Mouse (Mus musculus): ENCODE results near the gene Apol9a.

Gene Apol9a

DNA sequence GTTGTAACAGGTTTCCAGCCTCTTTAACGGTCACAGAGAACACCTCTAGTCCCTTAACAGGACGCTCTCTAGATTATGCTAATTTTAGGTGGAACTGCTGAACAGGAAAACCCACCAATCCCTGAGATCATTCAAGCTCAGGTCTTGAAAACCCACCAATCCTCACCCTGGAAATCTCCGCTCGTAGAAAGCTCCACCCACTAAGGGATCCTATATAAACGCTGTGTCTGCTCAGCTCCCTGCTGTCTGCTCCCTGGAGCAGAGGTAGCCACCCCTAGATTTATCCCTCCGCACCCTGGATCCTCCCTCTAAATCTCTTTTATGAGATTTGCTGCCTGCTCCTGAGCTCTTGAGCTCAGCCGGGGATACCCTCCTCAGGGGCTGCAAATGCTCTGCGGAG is 40.3 kb downstream of the Apol9a start:
- no peak for DNase-seq

- DNase-seq = no peak
Observed at GRCm38 (mm10) chr15:77369981-77370380, 41.0 kb downstream of the Apol9a start.

- no peak for DNase-seq
Observed at GRCm38 (mm10) chr15:77368818-77369320, 42.1 kb downstream of the Apol9a start.

DNA sequence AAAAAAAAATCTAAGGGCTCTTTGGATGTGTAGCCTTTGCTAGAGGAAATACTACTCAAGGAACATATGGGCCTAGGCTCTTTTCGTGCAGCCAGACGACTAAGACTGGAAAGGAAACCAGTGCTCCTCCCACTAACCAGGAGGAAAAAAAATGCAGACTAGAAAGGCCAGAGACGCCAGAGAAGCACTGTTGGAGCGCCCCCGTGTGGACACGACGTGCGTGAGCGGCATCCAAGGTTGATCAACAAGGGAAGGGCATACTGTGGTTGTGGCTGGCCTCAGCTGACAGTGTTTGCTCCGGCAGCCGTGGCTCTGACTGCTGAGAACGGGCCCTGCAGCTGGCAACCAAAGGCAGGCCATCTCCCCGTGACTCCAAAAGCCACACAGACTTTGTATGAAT is 42.8 kb downstream of the Apol9a start:
- peak; percentile 98 for DNase-seq

- no peak for DNase-seq
Observed at GRCm38 (mm10) chr15:77367504-77367903, 43.4 kb downstream of the Apol9a start.

GRCm38 (mm10) chr15:77366706-77367484 is 44.0 kb downstream of the Apol9a start:
- DNase-seq = peak; percentile 90

DNA sequence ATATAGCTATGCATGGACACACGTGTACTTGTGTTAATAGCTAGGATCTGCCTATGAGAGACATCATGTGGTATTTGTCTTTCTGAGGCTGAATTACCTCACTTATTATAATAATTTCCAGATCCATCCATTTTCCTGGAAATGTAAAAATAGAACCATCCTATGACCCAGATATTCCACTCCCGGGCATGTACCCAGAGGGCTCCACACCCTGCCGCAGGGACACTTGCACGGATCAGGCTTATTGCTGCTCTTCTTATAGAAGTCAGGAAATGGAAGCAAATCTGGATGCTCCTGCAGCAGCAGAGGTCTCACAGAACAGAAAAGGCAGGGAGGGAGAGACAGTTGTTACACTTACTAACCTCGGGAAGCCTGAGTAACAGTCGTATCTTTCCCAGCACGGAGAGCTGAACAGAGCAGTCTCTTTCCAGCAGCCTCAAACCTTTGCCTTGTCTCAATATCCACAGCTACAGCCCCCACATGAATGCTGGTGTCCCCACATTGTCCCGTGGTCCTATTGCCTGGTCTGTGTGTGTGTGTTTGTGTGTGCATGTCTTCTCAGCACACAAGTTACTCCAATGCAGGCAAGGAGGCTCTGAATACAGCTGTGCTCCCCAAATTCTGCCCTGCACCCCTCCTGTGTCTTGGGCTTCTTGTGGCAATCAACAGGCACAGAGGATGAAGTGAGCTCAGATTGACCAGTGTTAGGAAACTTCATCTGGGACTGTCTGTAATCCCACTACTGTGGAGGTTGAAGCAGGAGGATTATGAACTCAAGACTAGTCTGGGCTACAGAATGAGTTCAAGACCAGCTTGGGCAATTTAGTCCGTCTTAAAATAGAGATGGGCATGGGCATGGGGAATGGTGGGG is 45.0 kb downstream of the Apol9a start:
- no peak for DNase-seq

- peak; percentile 53 for DNase-seq
Observed at GRCm38 (mm10) chr15:77364026-77364425, 46.9 kb downstream of the Apol9a start.

DNA sequence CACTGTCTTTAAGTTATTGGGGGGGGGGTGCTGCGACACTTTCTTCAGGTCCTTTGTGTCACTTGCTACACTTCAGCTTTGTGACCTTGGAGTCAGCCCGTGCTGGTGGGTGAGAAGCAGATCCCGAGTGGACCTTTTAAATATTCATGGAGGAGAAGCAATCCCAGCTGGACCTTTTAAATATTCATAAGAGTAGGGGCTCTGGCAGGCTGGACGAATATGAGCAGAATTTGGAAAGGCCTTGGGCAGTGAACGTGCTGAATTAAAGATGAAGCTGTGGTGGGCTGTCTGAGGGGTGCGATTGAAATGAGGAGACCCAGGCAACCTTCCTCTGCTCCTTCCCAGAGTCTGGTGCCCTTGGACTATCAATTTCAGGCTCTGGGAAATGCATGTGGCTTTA is 47.4 kb downstream of the Apol9a start:
- no peak for DNase-seq

DNA sequence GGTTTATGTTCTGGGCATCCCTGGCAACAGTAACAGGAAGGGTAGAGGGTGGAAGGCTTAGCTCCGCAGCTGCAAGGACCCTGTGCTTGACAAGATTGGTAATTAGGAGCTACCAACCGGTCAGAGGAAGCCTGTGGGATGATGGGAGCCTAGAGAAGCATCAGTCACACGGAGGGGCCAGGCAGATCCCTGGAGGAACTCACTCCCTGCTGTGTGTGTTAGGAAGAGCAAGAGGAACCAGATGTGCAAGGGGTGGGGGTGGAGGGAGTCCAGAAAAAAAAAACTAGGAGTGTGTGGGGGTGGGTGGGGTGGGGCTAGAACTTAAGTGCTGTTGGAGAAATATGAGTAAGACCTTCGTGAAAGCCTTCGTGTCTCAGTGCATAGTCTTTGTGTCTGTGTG is 48.0 kb downstream of the Apol9a start:
- no peak for DNase-seq

DNA sequence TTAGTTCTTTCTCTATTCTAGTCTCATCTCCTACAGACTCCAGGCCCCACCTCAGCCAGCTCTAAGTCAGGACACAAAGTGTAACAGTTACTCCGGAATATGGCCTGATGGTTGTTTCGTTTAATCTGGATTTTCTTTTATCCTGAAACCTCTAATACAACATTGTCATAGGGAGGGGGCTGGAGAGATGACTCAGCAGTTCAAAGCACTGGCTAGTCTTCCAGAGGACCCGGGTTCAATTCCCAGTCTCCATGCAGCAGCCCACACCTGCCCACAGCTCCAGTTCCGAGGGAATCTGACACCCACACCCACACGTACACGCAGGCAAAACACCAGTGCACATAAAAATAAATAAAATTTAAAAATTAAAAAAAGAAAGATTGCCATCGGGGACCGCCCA is 51.0 kb downstream of the Apol9a start:
- no peak for DNase-seq

DNA sequence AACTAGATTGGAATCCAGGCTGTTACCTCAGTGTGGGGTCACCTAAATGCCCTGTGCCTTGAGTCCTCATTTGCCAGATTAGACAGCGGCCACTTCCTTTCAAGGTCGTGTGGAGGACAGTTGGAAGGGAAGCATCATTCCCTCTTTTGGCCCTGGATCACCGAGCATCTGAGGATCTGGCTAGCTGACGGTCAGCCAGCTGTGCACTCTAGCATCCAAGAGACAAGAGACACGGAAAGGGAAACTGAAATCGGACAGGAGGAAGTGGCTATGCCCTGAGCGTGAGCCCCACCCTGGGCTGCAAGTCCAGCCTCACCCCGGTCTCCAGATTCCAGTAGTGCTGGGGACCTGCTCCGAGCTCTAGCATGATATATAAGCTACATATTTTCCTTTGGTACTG is 51.4 kb downstream of the Apol9a start:
- peak; percentile 56 for DNase-seq

DNA sequence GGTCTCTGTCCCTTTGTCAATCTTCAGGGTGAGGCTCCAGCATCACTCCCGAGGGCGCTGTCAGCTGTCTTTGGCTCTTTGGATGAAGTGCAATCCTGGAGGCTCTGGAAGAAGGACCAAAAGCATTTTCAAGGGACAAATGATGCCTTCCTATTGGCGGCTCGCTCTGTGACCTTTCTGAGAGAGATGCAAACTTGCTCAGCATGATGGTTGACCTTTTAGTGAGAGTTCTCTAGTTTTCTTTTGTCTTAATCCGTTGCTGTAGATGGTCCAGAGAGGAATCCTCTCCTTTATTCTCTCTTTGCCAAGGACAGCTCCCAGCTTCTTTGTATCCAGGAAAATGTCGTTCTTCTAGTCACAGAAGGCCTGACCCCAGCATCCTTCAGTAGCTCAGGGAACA is 51.9 kb downstream of the Apol9a start:
- DNase-seq = no peak

DNA sequence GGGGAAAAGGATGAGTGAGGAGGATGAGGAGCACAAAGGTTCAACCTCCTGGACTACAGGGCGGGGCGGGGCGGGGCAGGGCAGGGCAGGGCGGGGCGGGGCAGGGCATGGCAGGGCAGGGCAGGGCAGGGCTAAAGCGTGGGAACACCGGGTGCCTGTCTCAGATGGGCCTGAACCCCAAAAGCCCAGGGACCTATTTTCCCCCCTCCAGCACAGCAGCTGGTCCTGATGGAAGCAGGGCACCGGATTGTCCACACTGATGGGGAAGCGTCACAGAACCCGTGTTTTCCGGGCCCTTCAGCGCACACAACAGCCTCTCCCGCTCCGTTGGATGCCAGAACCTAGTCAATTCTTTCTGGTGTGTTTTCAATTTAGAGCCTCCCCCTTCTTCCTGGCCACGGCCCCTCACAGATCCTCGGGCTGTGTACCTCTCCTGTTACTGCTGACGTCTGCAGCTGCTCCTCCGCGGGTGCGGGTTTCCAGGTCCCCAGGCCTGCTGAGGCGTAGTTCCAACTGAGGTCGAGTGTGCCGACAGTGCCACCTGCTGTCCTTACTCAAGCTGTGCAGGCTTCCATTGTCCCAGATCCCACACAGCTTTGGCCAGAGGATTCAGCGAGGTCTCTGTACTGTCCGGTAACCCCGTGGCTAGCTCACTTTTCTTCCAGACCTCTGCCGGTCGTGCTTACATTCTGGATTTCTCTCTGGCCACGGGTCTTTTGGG is 52.5 kb downstream of the Apol9a start:
- peak; percentile 91 for DNase-seq

- DNase-seq = no peak
Observed at GRCm38 (mm10) chr15:77356248-77356810, 54.6 kb downstream of the Apol9a start.

- no peak for DNase-seq
Observed at GRCm38 (mm10) chr15:77354848-77355551, 55.9 kb downstream of the Apol9a start.

GRCm38 (mm10) chr15:77354496-77354847 is 56.5 kb downstream of the Apol9a start:
- no peak for DNase-seq

Measured in lung, postnatal 36 days (tissue).